Mouse (Mus musculus) heart, adult 9 months (tissue): ENCODE measurements at regions not wholly inside any gene's neighbourhood (a gene's known extent, or its start where the extent isn't known, plus 50 kb on each side); places are given as distances from the start of the nearest gene placed in this dataset.
A peak's percentile ranks its signal among the peaks of the same experiment; 100 is the strongest.

Experiments
- DNase-seq, 2 experiments: peaks; one replicate each; pipeline ENCODE4 v3.0.0; 2022; ENCODE audit warnings: low spot score in 2 of 2

GRCm38 (mm10) chr11:24688160-24688782, 610.4 kb downstream of the Bcl11a start:
- DNase-seq, result peak in 1 of 2 experiments; percentile 7

- DNase-seq, result peak in 1 of 2 experiments; percentile 3
Observed at GRCm38 (mm10) chr11:24689807-24690333, 612.0 kb downstream of the Bcl11a start.

GRCm38 (mm10) chr11:24693926-24694325, 616.1 kb downstream of the Bcl11a start:
- DNase-seq, result no peak

GRCm38 (mm10) chr11:24695010-24695720, 617.3 kb downstream of the Bcl11a start:
- no peak for DNase-seq

- no peak for DNase-seq
Observed at GRCm38 (mm10) chr11:24696561-24696960, 618.7 kb downstream of the Bcl11a start.

GRCm38 (mm10) chr11:24708790-24709189, 630.9 kb downstream of the Bcl11a start:
- DNase-seq, result no peak

- DNase-seq, result no peak
Observed at GRCm38 (mm10) chr11:24716539-24717287, 638.9 kb downstream of the Bcl11a start.

- no peak for DNase-seq
Observed at GRCm38 (mm10) chr11:24724259-24724937, 646.5 kb downstream of the Bcl11a start.

GRCm38 (mm10) chr11:24726331-24726730, 648.5 kb downstream of the Bcl11a start:
- DNase-seq, result no peak

- DNase-seq, result no peak
Observed at GRCm38 (mm10) chr11:24727404-24727803, 649.5 kb downstream of the Bcl11a start.

GRCm38 (mm10) chr11:24731431-24731830, 653.6 kb downstream of the Bcl11a start:
- no peak for DNase-seq

GRCm38 (mm10) chr11:24739710-24740255, 661.9 kb downstream of the Bcl11a start:
- DNase-seq, result no peak

- DNase-seq, result no peak
Observed at GRCm38 (mm10) chr11:24740466-24740865, 662.6 kb downstream of the Bcl11a start.

GRCm38 (mm10) chr11:24742561-24742960, 664.7 kb downstream of the Bcl11a start:
- no peak for DNase-seq

GRCm38 (mm10) chr11:24743439-24743838, 665.6 kb downstream of the Bcl11a start:
- no peak for DNase-seq

- DNase-seq, result no peak
Observed at GRCm38 (mm10) chr11:24745841-24746240, 668.0 kb downstream of the Bcl11a start.

GRCm38 (mm10) chr11:24750144-24750779, 672.4 kb downstream of the Bcl11a start:
- peak; percentile 4 to 22 for DNase-seq

GRCm38 (mm10) chr11:24758130-24758529, 680.3 kb downstream of the Bcl11a start:
- no peak for DNase-seq

- no peak for DNase-seq
Observed at GRCm38 (mm10) chr11:24783470-24783869, 705.6 kb downstream of the Bcl11a start.

- peak in 1 of 2 experiments; percentile 2 for DNase-seq
Observed at GRCm38 (mm10) chr11:24789120-24789519, 711.3 kb downstream of the Bcl11a start.
